Mouse (Mus musculus) thymus, adult 18-20 months (tissue): Measurements from ENCODE around the gene Nwd1.

ENCODE experiments used
- DNase-seq, 2 experiments: peaks; one replicate each; pipeline ENCODE4 v3.0.0; 2022; ENCODE audit warnings: mixed read lengths in 2 of 2

The Nwd1 gene

GRCm38 (mm10) chr8:72712569-72712968 lies 66.1 kb downstream of the Nwd1 start:
- no peak for DNase-seq

- DNase-seq: no peak
Observed at GRCm38 (mm10) chr8:72716594-72716993, 70.1 kb downstream of the Nwd1 start.

GRCm38 (mm10) chr8:72720541-72720940 lies 74.0 kb downstream of the Nwd1 start:
- DNase-seq: no peak

GRCm38 (mm10) chr8:72722769-72723650 lies 76.5 kb downstream of the Nwd1 start, which contains the start of gene Sin3b:
Sin3b (plus strand) TSS chr8:72723285.
- DNase-seq: peak; percentile 90

- DNase-seq: peak in 1 of 2 experiments; percentile 15
Observed at GRCm38 (mm10) chr8:72723651-72724001, 77.1 kb downstream of the Nwd1 start.

- DNase-seq: no peak
Observed at GRCm38 (mm10) chr8:72728636-72729035, 82.1 kb downstream of the Nwd1 start.

GRCm38 (mm10) chr8:72735001-72735400 lies 88.5 kb downstream of the Nwd1 start:
- peak; percentile 56 to 66 for DNase-seq

GRCm38 (mm10) chr8:72736868-72737267 lies 90.4 kb downstream of the Nwd1 start:
- DNase-seq: no peak

- DNase-seq: peak in 1 of 2 experiments; percentile 28
Observed at GRCm38 (mm10) chr8:72746061-72746460, 99.5 kb downstream of the Nwd1 start.

- no peak for DNase-seq
Observed at GRCm38 (mm10) chr8:72749846-72750245, 103.3 kb downstream of the Nwd1 start.

GRCm38 (mm10) chr8:72750266-72750665 lies 103.8 kb downstream of the Nwd1 start:
- DNase-seq: peak in 1 of 2 experiments; percentile 2

- peak in 1 of 2 experiments; percentile 2 for DNase-seq
Observed at GRCm38 (mm10) chr8:72751126-72751525, 104.6 kb downstream of the Nwd1 start.

GRCm38 (mm10) chr8:72752289-72752688 lies 105.8 kb downstream of the Nwd1 start:
- no peak for DNase-seq

GRCm38 (mm10) chr8:72753165-72753564 lies 106.7 kb downstream of the Nwd1 start:
- DNase-seq: peak in 1 of 2 experiments; percentile 1

- no peak for DNase-seq
Observed at GRCm38 (mm10) chr8:72753781-72754180, 107.3 kb downstream of the Nwd1 start.

GRCm38 (mm10) chr8:72756031-72756430 lies 109.5 kb downstream of the Nwd1 start:
- peak in 1 of 2 experiments; percentile 1 for DNase-seq

GRCm38 (mm10) chr8:72756771-72757390 lies 110.4 kb downstream of the Nwd1 start:
- DNase-seq: no peak

GRCm38 (mm10) chr8:72757426-72758195 lies 111.1 kb downstream of the Nwd1 start:
- no peak for DNase-seq

- DNase-seq: no peak
Observed at GRCm38 (mm10) chr8:72758310-72758709, 111.8 kb downstream of the Nwd1 start.

- no peak for DNase-seq
Observed at GRCm38 (mm10) chr8:72760216-72760615, 113.7 kb downstream of the Nwd1 start.

- DNase-seq: peak; percentile 46 to 50
Observed at GRCm38 (mm10) chr8:72761322-72762051, 115.0 kb downstream of the Nwd1 start, which contains the start of gene F2rl3. F2rl3 (plus strand) TSS chr8:72761880.

- DNase-seq: no peak
Observed at GRCm38 (mm10) chr8:72762306-72762705, 115.8 kb downstream of the Nwd1 start.
